Mouse (Mus musculus) intestine, embryonic 14.5 days (tissue): ENCODE results near the gene Hrg. TPM values are rescaled to one million over a fixed set of nuclear protein-coding genes. Genes with fewer than 3 reads are reported as not detected.
"Not testable (repeated sequence)": the region's sequence is repeated elsewhere in the genome, so short reads cannot be mapped to it uniquely, and the experiment has no call there.

Source experiments
- ATAC-seq: fragments of 200-750 bp; cut with Nextera tagmentation; replicated peaks from 2 replicates; pipeline ENCODE4 v1.8.0; 2017; ENCODE audit warnings: low read depth, moderate number of reproducible peaks, moderate TSS enrichment, moderate library complexity; ENCODE audit not compliant: low FRiP score, low TSS enrichment
- DNase-seq: peaks from one replicate; pipeline ENCODE4 v3.0.0-alpha.2; 2018; ENCODE audit warnings: low spot score
- H3K27ac ChIP-seq: fragments of 300-500 bp; sonication (generic); 2 replicates; pipeline ENCODE4 v1.5.1; 2014; ENCODE audit warnings: low read depth, mild to moderate bottlenecking, control low read depth
- H3K27me3 ChIP-seq: fragments of 300-500 bp; sonication (generic); replicated peaks from 2 replicates; pipeline ENCODE4 v1.6.1; 2014; ENCODE audit warnings: low read length, control low read depth; ENCODE audit not compliant: control insufficient read depth, insufficient read depth
- H3K36me3 ChIP-seq: fragments of 300-500 bp; sonication (generic); 2 replicates; pipeline ENCODE4 v1.6.1; 2014; ENCODE audit warnings: low read length, control low read depth; ENCODE audit not compliant: control insufficient read depth, insufficient read depth
- H3K4me1 ChIP-seq: fragments of 300-500 bp; sonication (generic); replicated peaks from 2 replicates; pipeline ENCODE4 v1.6.1; 2014; ENCODE audit warnings: low read length, control low read depth, mixed read lengths; ENCODE audit not compliant: control insufficient read depth, insufficient read depth
- H3K4me2 ChIP-seq: fragments of 300-500 bp; sonication (generic); 2 replicates; pipeline ENCODE4 v1.6.1; 2014; ENCODE audit warnings: low read length
- H3K4me3 ChIP-seq: fragments of 300-500 bp; sonication (generic); 2 replicates; pipeline ENCODE4 v1.5.1; 2014; ENCODE audit warnings: low read depth, low read length, control low read depth, mixed read lengths
- H3K9ac ChIP-seq: fragments of 300-500 bp; sonication (generic); 2 replicates; pipeline ENCODE4 v1.6.1; 2014; ENCODE audit warnings: mild to moderate bottlenecking, low read length
- H3K9me3 ChIP-seq: fragments of 300-500 bp; sonication (generic); 2 replicates; pipeline ENCODE4 v1.6.1; 2016; ENCODE audit warnings: low read length, control low read depth; ENCODE audit not compliant: control insufficient read depth
- WGBS: fragments of 180-500 bp; shearing (Covaris S2); extraction: QIAGEN DNeasy Blood & Tissue Kit; methylation state at CpG from one replicate; pipeline ENCODE4 v1.1.7; 2014; 5-methylcytosine and 5-hydroxymethylcytosine counted together
- polyA plus RNA-seq: library from polyadenylated mRNA; unstranded; fragments of >200 nt; fragmentation: Nextera tagmentation; extraction: Ambion mirVana; gene quantifications from 2 replicates; pipeline ENCODE4 v1.2.1, GENCODE M21; 2014

The Hrg gene
- polyA plus RNA-seq, 1 experiment from 2014 or later: not detected

DNA sequence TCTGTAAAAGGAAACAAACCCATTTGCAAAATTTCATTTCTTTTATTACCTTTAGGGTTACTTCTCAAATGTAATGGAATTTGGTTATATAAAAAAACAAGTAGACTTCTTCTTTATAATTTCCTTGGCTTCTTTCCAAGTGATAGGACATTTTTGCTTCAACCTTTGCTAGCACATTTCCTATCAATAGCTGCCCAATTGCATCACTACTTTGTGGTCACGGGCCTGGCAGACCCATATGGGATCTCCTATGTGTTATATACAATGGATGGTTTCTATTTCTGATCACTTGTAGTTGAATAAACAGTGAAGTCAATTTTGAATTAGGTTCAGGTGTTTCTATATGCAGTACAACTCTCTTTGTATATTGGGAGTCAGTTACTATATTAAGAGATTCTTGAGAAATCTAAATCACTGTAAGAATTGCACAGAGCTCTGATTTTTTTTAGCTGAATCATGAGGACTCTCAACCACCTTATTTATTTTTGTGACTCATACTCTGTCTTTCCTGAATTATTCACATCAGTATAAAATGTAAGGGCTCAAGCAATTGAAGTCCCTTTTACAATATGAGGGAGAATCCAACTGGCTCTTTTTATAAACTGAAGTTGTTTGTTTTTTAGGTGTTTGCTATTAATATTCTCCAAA, 16.6 kb downstream of the Hrg start:
- no peak overlapping the region for H3K27ac ChIP-seq
- no peak overlapping the region for H3K4me3 ChIP-seq
- WGBS: 56% methylated on average over 1 of the region's 1 CpGs
- DNase-seq (no peak), ATAC-seq (no peak)
- no peak overlapping the region for H3K9ac ChIP-seq
- H3K4me1 ChIP-seq: no peaks in the 10 kb centered on the region
- H3K36me3 ChIP-seq: no peaks in the 10 kb centered on the region
- no peaks in the 10 kb centered on the region for H3K9me3 ChIP-seq
- H3K4me2 ChIP-seq: no peak overlapping the region
- H3K27me3 ChIP-seq: no peaks in the 10 kb centered on the region

DNA sequence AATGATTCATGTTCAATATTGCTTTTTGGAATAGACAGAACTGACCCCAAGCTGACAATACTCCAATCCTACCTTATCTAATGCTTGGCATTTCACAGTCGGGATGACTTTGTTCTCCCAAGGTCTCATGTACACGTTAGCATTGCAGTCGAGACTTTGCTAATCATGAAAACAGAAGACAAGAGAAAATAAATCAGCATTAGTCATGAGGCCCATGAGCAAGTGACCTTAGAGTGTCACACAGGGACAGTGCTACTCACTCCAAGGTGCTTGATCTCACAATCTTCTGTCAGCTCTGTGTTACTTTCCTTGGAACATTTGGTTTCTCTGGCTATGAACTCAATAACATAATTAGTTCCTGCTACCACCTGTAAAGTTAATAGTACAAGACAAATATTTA, 46.1 kb downstream of the Hrg start:
- not testable (repeated sequence) for H3K4me2 ChIP-seq, H3K27ac ChIP-seq, ATAC-seq

More for the DNA sequence above, 46.1 kb downstream of the Hrg start:
- not testable (repeated sequence) for H3K4me1 ChIP-seq, DNase-seq, H3K9me3 ChIP-seq, H3K4me3 ChIP-seq, H3K9ac ChIP-seq, H3K27me3 ChIP-seq, H3K36me3 ChIP-seq
- 80% methylated on average over 3 of the region's 3 CpGs for WGBS

Other genes starting within 250 kb of the Hrg start
- not detected in 2 replicates for gene Crygs, start 139.5 kb upstream of the Hrg start, polyA plus RNA-seq
- gene Tbccd1, start 93.4 kb upstream of the Hrg start, polyA plus RNA-seq: 28.9 and 31.9 TPM in 2 replicates
- 83.1 and 94.1 TPM in 2 replicates for gene Dnajb11, start 93.2 kb upstream of the Hrg start, polyA plus RNA-seq
- 0.36 and 0.43 TPM in 2 replicates for gene Ahsg, start 59.8 kb upstream of the Hrg start, polyA plus RNA-seq
- gene Fetub, start 32.7 kb upstream of the Hrg start, polyA plus RNA-seq: not detected in 2 replicates
- gene Kng2, start 78.4 kb downstream of the Hrg start, polyA plus RNA-seq: not detected in 2 replicates
- gene Kng1, start 106.8 kb downstream of the Hrg start, polyA plus RNA-seq: not detected in 2 replicates
- 218 and 243 TPM in 2 replicates for gene Eif4a2, start 156.4 kb downstream of the Hrg start, polyA plus RNA-seq
- 126 and 136 TPM in 2 replicates for gene Rfc4, start 176.7 kb downstream of the Hrg start, polyA plus RNA-seq
- gene Adipoq, start 195.5 kb downstream of the Hrg start, polyA plus RNA-seq: not detected in 2 replicates